9 mouse cellular contexts compared by ENCODE assay signal in the genomic region with DNA sequence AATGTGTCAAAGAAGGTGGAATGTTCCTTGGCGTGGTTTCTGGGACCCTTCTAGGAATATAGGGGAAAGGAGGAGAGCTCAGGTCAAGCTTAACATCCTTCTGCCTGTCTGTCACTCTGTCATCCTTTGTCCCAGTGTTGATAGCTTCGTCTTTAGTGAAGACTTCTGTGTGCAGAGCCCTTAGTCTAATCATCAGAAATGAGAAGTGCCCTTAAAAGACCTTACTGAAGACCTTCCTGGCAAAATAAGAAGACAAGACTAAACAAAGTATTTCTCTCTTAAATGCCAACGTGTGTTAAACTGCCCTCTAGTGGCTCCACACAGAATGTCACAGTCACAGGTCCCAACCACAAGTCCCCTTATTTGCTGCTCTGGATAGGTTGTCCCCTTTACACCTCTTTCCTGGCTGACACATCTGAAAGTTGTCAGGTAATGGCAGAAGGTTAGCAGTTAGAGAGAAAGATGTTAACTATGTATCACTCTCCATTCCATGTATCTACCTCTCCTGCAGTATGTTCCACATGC.
DNase-seq lines count a peak whose midpoint lies in the region; ATAC-seq and TF ChIP-seq lines count a peak whose summit lies in the region.
"Had no signal": no experiment of that assay in that cellular context is flagged by ENCODE, and none has a peak within 500 bp of the region (broad histone marks: within the 10 kb centered on the region; RNA-seq: fewer than 3 reads in every experiment).

No protein-coding gene starts in this region.

- peak; percentile 52 for DNase-seq in kidney, adult 9 months
- peak; percentile 6 for DNase-seq in adrenal gland, postnatal 25 days
- DNase-seq in embryonic facial prominence, embryonic 10.5 days (ENCODE audit: low spot score): peak; percentile 35
- peak; percentile 50 to 58 for DNase-seq in layer of hippocampus, postnatal 14 days (ENCODE audit: low spot score in 2 of 2)
- peak; percentile 24 for DNase-seq in right cerebral cortex, postnatal 14 days
- no peak for DNase-seq in gastrocnemius, adult 8-10 months (ENCODE audit: low spot score in 2 of 2)

- H3K36me3 ChIP-seq in kidney, embryonic 14.5 days (ENCODE audit: control insufficient read depth, insufficient read depth, low read length): no peaks in the 10 kb centered on the region
- no peaks in the 10 kb centered on the region for H3K36me3 ChIP-seq in ES-Bruce4 (ENCODE audit: control insufficient read depth, insufficient read depth, low read length, poor library complexity, severe bottlenecking)
- H3K36me3 ChIP-seq in embryonic facial prominence, embryonic 10.5 days (replicated peaks): no peaks in the 10 kb centered on the region

- no peak for ATAC-seq in kidney, embryonic 14.5 days (ENCODE audit: low FRiP score, low TSS enrichment)

- H3K9ac ChIP-seq in kidney, embryonic 14.5 days (ENCODE audit: low read depth, low read length): no peak overlapping the region
- H3K9ac ChIP-seq in ES-Bruce4 (ENCODE audit: low read depth, poor library complexity, severe bottlenecking): no peak overlapping the region

- no peaks in the 10 kb centered on the region for H3K27me3 ChIP-seq in kidney, embryonic 14.5 days (ENCODE audit: control insufficient read depth, insufficient read depth, low read length)
- H3K27me3 ChIP-seq in ES-Bruce4 (ENCODE audit: control insufficient read depth, insufficient read depth, low read length, poor library complexity, severe bottlenecking): no peaks in the 10 kb centered on the region
- no peaks in the 10 kb centered on the region for H3K27me3 ChIP-seq in embryonic facial prominence, embryonic 10.5 days (replicated peaks; ENCODE audit: low read depth, poor library complexity, severe bottlenecking)

- no peak overlapping the region for H3K4me2 ChIP-seq in kidney, embryonic 14.5 days (replicated peaks; ENCODE audit: low read depth, low read length)

- H3K4me3 ChIP-seq in kidney, embryonic 14.5 days (ENCODE audit: low read length): no peak overlapping the region
- H3K4me3 ChIP-seq in ES-Bruce4 (ENCODE audit: low read depth, low read length): no peak overlapping the region
- H3K4me3 ChIP-seq in embryonic facial prominence, embryonic 10.5 days: no peak overlapping the region

- 30% methylated on average over 3 of the region's 3 CpGs for WGBS in kidney, embryonic 14.5 days
- 34% methylated on average over 3 of the region's 3 CpGs for WGBS in embryonic facial prominence, embryonic 10.5 days

- H3K4me1 ChIP-seq in kidney, embryonic 14.5 days (ENCODE audit: control insufficient read depth, insufficient read depth, low read length): no peaks in the 10 kb centered on the region
- H3K4me1 ChIP-seq in ES-Bruce4 (ENCODE audit: control insufficient read depth, insufficient read depth, low read length): no peaks in the 10 kb centered on the region
- 0 out of 2 replicates have a peak, but pooled peaks cover 4% of the 10 kb centered on the region for H3K4me1 ChIP-seq in embryonic facial prominence, embryonic 10.5 days

- TF ChIP-seq POLR2A in ES-Bruce4 (IDR thresholded peaks at IDR 0.05; ENCODE audit: insufficient read depth, low read length): no peak

- no peak for TF ChIP-seq EP300 in ES-Bruce4 (IDR thresholded peaks at IDR 0.05; ENCODE audit: insufficient read depth, low read depth, low read length)

- no peak overlapping the region for H3K27ac ChIP-seq in kidney, embryonic 14.5 days (ENCODE audit: low read depth, low read length)
- no peak overlapping the region for H3K27ac ChIP-seq in ES-Bruce4 (ENCODE audit: insufficient read depth, low read length)
- H3K27ac ChIP-seq in embryonic facial prominence, embryonic 10.5 days (replicated peaks): no peak overlapping the region
- H3K27ac ChIP-seq: macrophage had no signal

- peak; percentile 1 for TF ChIP-seq CTCF in ES-Bruce4 (IDR thresholded peaks at IDR 0.05; ENCODE audit: low read depth, low read length)

- no peaks in the 10 kb centered on the region for H3K9me3 ChIP-seq in kidney, embryonic 14.5 days (ENCODE audit: control insufficient read depth, low read length)
- H3K9me3 ChIP-seq in ES-Bruce4 (replicated peaks; ENCODE audit: control insufficient read depth, insufficient read depth, low read length, poor library complexity, severe bottlenecking): no peaks in the 10 kb centered on the region
- H3K9me3 ChIP-seq in embryonic facial prominence, embryonic 10.5 days: no peaks in the 10 kb centered on the region

Comparison
In these comparisons a context has a peak if more than half of its experiments do, and no peak if none do; other contexts are left out.
1. DNase-seq: peak in kidney, adult 9 months (single experiment), adrenal gland, postnatal 25 days (single experiment), embryonic facial prominence, embryonic 10.5 days (single experiment), layer of hippocampus, postnatal 14 days (2 of 2) and right cerebral cortex, postnatal 14 days (single experiment); none in gastrocnemius, adult 8-10 months (0 of 2).